Mouse (Mus musculus) lung, postnatal 36 days (tissue): ENCODE data around the gene Itpka.
A peak's percentile ranks its signal among the peaks of the same experiment; 100 is the strongest.

Experiments
- DNase-seq: peaks from one replicate; pipeline ENCODE4 v3.0.0; 2022; ENCODE audit warnings: mixed read lengths

Itpka gene

DNA sequence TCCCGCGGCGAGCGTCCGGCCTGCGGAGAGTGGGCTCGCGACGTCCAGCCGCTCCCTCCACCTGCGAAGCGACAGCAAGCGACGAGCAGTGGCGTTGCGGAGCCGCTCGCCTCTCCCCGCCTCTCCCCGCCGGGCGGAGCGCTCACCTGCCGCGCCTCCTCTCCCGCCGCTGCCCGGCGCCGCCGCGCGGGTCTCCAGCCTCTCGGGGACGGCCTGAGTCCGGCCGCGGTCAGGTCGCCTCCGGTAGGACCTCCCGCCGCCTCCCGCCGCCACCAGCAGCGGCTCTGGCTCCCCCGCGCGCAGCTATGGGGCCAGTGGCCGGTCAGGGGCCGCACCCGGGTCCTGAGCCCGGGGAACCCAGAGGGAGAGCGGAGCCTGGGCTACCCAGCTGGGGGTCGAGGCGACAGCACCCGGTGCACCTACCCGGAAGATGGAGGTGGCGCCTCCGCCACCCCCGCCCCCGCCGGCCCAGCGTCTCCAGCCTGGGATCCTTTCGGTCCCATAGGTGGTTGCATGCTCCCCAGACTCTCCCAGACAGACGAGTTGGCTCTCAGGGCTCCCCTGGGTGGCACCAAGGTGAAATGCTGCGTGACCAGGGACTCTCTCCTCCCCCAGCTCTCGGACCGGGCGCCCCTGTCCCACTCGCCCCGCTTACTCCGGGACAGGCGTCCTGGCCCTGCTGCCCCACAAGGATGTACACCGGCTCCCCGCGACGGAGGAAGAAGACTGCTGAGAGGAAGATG is 16.1 kb downstream of the Itpka start:
- DNase-seq: peak; percentile 21

DNA sequence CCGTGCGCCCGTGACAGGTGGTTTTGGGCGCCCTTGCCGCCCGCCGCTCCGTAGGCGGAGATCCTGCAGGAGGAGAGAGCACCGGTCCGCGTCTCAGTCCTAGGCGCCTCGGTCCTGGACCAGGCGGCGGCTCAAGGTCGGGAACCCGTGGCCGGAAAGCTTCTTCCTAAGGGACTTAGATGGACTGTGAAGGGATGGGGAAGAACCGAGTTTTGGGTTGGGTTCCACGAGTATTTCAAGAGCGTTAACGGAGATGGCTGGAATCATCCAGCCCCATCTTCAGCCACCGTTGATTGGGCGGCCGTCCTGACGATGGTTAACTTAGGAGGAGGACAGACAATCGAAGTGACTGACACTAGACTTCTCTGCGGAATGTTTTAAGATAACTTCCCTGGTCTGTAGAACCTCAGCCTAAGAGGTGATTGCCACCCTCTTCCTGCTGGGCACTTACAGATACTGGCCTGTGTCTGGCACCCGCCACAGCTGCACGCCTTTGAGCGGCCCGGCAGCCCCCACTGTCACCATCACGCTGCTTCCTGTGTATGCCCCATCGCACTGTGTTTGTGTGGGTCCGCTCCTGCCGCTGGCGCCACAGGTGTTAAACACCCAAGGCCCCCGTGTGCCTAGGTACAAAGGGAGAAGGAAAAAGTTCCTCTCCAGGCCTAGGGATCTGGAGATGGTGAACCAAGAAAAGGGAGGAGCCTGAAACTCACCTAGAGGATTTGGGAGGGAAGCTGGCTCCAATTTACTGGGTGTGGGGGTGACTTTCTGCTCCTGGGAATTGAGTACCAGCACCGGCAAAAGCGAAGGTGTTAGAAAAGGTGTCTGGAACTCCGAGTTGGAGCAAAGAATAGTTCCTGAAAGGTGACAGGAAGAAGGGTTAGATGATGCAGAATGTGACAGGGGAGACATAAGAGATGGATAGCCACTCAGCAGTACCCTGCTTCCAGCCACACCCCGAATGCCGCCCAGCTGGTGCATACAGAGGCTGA is 17.0 kb downstream of the Itpka start:
- peak; percentile 7 for DNase-seq

DNA sequence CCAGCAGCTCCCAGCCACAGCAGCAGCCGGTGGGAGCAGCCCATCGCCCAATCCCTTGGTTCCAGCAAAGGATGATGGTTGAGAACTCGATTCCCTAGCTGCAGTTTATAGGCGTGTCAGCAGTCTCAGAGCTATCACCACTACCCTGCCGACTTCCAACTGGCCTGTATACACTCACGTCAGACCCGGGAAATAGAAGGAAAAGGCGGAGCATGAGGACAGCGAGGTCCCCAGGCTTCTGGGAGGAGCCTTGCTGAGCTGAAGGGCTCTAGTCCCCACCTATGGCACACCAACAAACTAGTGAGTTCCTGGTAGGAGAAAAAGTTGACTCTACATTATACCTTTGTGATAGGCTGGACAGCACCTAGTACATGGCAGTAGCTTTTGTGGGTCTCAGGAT is 18.1 kb downstream of the Itpka start, which contains the start of gene Ltk:
Gene Ltk (minus strand): TSS at position 181 of the 400 bp plus-strand sequence.
- DNase-seq: no peak

DNA sequence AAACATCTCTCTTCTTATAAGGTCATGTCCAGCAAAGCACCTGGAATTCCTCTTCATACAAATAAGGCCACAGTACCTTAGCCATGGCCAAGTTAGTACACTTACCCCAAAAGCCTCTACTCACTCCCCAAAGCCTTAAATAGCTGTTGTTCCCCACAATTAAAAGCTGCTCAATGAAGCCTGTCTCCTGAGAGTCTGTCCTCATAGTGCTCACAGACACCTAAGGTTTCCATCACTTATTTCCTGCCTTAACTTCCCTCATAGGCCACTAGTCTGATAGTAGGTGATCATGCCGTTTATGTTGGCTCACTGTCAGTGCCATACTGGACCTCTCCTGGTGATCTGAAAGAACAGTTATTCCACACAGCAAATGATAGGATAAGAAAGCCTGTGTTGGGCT is 20.1 kb downstream of the Itpka start:
- DNase-seq: no peak

DNA sequence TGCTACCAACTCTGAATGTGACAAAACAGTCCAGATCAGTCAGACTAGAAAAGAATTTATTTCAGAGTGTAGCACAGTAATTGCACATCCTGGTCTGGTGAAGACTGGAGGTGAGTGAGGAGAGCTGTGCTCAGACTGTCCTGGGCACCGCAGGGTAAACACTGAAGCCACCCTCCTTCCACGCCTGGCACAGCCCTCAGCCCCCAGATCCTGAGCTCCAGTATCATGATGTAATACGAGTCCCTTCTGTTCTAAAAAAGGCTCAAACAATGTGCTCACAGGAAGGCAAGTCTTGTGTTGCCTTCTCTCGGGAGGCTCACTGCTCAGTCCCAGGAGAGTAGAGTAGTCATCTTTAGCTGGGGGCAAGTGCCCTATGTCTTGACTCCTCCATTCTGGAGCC is 21.8 kb downstream of the Itpka start:
- no peak for DNase-seq

DNA sequence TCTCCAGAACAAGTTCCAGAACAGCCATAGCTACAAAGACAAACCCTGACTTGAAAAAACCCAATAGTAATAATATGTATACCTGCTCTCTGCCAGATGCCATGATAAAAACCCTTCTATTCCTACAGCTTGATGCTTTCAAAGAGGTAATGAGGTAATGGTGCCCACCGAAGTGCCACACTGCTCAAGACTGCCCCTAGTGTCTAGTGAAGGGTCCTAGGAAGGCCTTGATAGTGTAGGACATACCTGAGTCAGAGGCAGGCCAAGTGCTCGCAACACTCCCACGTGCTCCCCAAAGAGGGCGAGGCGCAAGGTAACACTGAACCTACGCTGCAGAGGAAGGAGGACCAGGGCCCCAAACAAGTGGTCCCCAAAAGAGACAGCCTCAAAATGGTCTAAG is 25.1 kb downstream of the Itpka start:
- peak; percentile 9 for DNase-seq

DNA sequence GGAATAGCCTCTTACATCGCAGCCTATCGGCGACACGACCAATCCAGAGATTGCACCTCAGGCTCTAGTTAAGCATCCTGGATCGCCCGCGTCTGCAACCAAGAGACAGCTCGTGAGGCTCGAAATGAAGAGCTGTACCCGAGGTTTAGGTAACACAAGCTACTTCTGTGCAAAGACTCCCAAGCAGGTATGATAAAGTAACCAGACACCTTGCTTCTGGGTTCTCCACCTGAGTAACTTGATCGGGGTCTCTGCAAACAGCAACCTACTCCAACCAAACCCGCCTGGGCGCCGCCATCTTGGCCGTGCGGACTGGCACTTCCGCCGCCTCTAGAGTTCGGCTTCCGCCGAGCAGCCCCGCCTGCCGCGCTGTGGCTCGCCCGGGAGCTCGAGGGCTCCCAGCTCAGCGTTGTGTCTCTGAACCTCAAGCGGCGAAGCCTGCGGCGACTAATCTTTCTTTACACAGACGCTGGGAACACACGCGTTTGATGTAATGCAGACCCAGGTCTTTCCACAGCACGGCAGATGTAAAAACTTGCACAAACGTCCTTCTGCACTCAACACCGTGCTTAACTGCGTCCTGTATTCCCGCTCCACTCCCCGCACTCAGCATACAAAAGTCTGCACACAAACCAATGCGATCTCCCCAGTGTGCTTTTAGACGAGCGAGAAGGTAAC is 45.2 kb downstream of the Itpka start, which contains the start of gene Rpap1:
Gene Rpap1 (minus strand): TSS at position 332 of the 678 bp plus-strand sequence.
- peak; percentile 82 for DNase-seq

DNA sequence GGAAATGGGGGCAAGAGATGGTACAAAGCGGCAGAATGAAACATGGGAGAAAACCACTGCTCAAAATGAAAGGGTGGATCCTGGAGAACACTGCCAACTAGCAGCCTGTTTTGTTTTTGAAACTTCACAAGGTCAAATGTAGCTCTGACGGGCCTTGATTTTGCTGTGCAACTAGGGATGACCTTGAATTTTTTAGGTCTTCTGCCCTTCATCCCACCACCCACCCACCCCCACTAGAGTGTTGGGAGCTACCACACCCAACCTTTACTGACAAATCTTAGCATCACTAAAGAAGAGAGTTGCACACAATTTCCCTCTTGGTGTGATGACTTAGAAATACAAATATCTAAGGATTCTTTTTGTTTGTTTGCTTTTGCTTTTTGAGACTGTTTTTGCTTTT is 47.9 kb downstream of the Itpka start:
- DNase-seq: no peak

DNA sequence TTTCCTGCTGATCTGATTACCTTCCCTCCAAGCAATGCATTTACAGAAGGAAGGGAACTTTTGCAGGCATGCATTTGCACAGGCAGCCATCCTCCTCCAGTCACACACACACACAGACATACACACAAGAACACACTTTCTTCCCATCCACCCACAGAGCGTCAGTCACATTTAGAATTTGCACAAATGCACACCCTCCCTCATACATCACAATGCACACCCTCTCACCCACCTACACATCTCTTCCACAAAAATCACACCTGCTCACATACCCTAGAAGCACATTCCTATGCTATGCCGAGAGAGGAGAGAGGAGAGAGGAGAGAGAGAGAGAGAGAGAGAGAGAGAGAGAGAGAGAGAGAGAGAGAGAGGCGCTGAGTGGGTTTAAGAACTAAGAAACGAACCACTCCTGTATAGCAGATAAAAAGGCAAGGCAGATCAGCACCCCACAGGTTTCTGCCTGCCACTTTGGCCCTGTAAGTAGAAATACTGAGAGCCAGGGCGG is 55.2 kb downstream of the Itpka start, which contains the start of gene Tyro3:
Gene Tyro3 (plus strand): TSS at position 455 of the 505 bp plus-strand sequence.
- DNase-seq: no peak

DNA sequence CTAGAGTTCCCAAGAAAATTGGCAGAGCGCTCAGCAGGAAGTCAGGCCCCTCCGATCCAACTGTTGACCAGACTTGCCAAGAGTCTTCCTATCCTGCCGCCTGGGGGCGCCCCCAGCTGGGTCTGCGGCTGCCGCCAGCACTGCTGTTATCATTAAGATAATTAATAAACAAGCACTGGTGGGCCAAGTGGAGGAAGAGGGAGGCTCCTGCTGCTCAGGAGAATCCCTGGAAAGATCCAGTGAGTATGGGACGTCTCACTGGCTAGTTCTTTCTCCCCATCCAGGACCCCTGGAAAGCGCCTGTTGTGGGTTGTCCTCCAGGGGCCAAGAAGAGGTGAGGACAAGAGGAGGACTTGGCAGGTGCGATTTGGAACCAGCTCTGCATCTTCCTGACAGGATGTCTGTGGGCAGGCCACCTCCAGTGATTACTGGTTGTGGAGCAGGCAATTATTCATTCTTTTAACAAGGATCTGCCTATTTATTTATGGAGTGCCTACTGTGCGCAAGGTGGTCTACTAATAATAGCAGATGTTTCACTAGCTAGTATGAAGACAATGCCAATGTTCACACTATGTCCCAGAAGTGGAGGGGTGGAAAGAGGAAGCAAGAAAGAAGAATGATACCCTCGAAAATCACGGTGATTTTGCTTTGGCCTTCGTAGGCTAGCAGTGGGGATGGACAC is 56.2 kb downstream of the Itpka start:
- DNase-seq: peak; percentile 83

DNA sequence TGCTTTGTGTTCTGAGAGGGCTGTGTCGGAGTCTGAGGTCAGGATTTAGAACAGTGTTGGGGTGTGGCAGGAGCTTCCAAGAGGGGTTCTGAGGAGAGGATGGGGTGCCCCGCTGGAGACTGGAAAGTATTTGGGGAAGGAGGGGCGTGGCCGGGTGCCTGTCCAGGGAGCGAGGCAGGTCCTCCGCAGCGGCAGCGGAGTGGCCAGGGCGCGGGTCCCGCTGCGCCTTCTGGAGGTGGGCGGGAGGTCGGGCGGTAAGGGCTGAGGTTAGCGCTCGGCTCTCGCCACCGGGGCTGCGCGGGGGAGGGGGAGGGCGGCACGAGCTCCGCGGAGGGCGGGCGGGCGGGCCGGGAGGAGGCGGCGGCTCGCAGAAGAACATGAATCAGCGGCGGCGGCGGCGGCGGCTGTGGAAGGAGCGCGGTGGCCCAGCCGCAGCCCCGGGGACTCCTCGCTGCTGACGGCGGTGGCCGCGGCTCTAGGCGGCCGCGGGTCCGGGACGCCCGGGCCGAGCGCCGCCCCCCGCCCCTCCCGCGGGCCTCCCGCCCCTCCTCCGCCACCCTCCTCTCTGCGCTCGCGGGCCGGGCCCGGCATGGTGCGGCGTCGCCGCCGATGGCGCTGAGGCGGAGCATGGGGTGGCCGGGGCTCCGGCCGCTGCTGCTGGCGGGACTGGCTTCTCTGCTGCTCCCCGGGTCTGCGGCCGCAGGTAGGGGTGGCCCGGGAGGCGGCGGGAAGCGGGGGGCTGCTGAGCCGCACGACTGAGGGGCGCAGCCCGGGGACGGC is 57.2 kb downstream of the Itpka start:
- DNase-seq: peak; percentile 43

DNA sequence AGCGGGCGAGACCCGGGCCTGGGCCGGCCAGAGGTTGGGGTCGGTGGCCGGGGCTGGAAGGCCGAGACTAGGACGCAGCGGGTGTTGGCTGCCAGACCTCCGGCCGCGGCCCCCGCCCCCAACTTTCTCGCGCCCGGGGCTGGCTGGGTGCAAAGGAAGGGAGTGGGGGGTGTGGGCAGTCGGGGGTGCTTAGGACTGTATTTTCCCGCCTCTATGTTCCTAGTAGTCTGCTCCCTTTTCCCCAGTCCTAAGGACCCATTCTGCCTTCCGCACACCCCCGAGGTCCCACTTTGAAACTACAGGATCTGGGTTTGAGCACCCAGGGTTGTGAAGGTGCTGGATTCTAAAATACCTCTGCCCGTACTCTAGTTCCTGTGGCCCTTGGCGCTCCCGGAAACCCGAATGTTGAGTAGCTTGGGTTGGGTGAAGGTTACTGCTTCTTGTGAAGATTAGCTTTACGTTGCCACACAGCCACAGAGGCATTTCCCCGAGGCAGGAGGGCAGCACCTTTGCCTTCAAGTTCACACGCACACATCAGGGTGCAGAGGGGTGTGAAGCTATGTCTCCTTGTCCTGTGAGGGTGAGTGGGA is 57.9 kb downstream of the Itpka start:
- peak; percentile 25 for DNase-seq
